Mouse (Mus musculus): ENCODE results near the gene Bhlhe40.

GRCm38 (mm10) chr6:108611663-108612062 lies 48.8 kb upstream of the Bhlhe40 start:
- no peak for TF ChIP-seq CTCF (IDR thresholded peaks at IDR 0.05; ENCODE audit: control insufficient read depth, insufficient read depth, low read length)
- no peak for TF ChIP-seq POLR2A (IDR thresholded peaks at IDR 0.05; ENCODE audit: borderline replicate concordance, control insufficient read depth, low read depth, low read length)
